Mouse (Mus musculus) hindbrain, embryonic 12.5 days (tissue): ENCODE measurements at regions not wholly inside any gene's neighbourhood (a gene's known extent, or its start where the extent isn't known, plus 50 kb on each side); places are given as distances from the start of the nearest gene placed in this dataset.

Experiments
- ATAC-seq: fragments of 200-750 bp; cut with Nextera tagmentation; 2 replicates; pipeline ENCODE4 v1.8.0; 2017; ENCODE audit warnings: moderate TSS enrichment; ENCODE audit not compliant: low FRiP score
- H3K27ac ChIP-seq: fragments of 300-500 bp; sonication (generic); 2 replicates; pipeline ENCODE4 v1.5.1; 2016; ENCODE audit warnings: mild to moderate bottlenecking
- H3K27me3 ChIP-seq: fragments of 300-500 bp; sonication (generic); 2 replicates; pipeline ENCODE4 v1.6.1; 2016; ENCODE audit warnings: mild to moderate bottlenecking
- H3K36me3 ChIP-seq: fragments of 300-500 bp; sonication (generic); 2 replicates; pipeline ENCODE4 v1.6.1; 2016; ENCODE audit warnings: mild to moderate bottlenecking
- H3K4me1 ChIP-seq: fragments of 300-500 bp; sonication (generic); 2 replicates; pipeline ENCODE4 v1.6.1; 2016
- H3K4me2 ChIP-seq: fragments of 300-500 bp; sonication (generic); replicated peaks from 2 replicates; pipeline ENCODE4 v1.6.1; 2016; ENCODE audit warnings: mild to moderate bottlenecking
- H3K4me3 ChIP-seq: fragments of 300-500 bp; sonication (generic); 2 replicates; pipeline ENCODE4 v1.5.1; 2016; ENCODE audit warnings: mild to moderate bottlenecking
- H3K9ac ChIP-seq: fragments of 300-500 bp; sonication (generic); 2 replicates; pipeline ENCODE4 v1.6.1; 2016; ENCODE audit warnings: mild to moderate bottlenecking, moderate library complexity
- H3K9me3 ChIP-seq: fragments of 300-500 bp; sonication (generic); replicated peaks from 2 replicates; pipeline ENCODE4 v1.6.1; 2016; ENCODE audit warnings: mild to moderate bottlenecking
- WGBS: fragments of 180-500 bp; shearing (Covaris S2); methylation state at CpG from one replicate; pipeline ENCODE4 v1.1.7; 2016; 5-methylcytosine and 5-hydroxymethylcytosine counted together

- Histone ChIP-seq H3K4me3 (no peak overlapping the region), H3K36me3 (no peaks in the 10 kb centered on the region), H3K4me2 (no peak overlapping the region), H3K9ac (no peak overlapping the region), H3K27me3 (no peaks in the 10 kb centered on the region), H3K4me1 (no peaks in the 10 kb centered on the region), H3K9me3 (no peaks in the 10 kb centered on the region), H3K27ac (no peak overlapping the region)
- ATAC-seq = no peak
- WGBS = 91% methylated on average over 9 of the region's 9 CpGs
Measured at GRCm38 (mm10) chr11:23201701-23202449, 54.0 kb upstream of the Xpo1 start.

GRCm38 (mm10) chr11:23203566-23203965, 52.3 kb upstream of the Xpo1 start:
- 84% methylated on average over 14 of the region's 14 CpGs for WGBS
- ATAC-seq = no peak
- no peaks in the 10 kb centered on the region for H3K9me3 ChIP-seq
- no peak overlapping the region for H3K27ac ChIP-seq
- H3K4me3 ChIP-seq = no peak overlapping the region
- H3K27me3 ChIP-seq = no peaks in the 10 kb centered on the region
- H3K9ac ChIP-seq = no peak overlapping the region
- no peaks in the 10 kb centered on the region for H3K4me1 ChIP-seq
- H3K4me2 ChIP-seq = no peak overlapping the region
- no peaks in the 10 kb centered on the region for H3K36me3 ChIP-seq

- no peaks in the 10 kb centered on the region for H3K36me3 ChIP-seq
- no peak overlapping the region for H3K4me3 ChIP-seq
- no peaks in the 10 kb centered on the region for H3K4me1 ChIP-seq
- no peak overlapping the region for H3K27ac ChIP-seq
- H3K4me2 ChIP-seq = no peak overlapping the region
- ATAC-seq = no peak
- 76% methylated on average over 12 of the region's 12 CpGs for WGBS
- H3K9me3 ChIP-seq = no peaks in the 10 kb centered on the region
- H3K9ac ChIP-seq = no peak overlapping the region
- H3K27me3 ChIP-seq = no peaks in the 10 kb centered on the region
Measured at GRCm38 (mm10) chr11:23204041-23204440, 51.8 kb upstream of the Xpo1 start.
